Mouse (Mus musculus) thymus, adult 18-20 months (tissue): Measurements from ENCODE around the gene Rnf220.

Experiments
- DNase-seq, 2 experiments: peaks; one replicate each; pipeline ENCODE4 v3.0.0; 2022; ENCODE audit warnings: mixed read lengths in 2 of 2

The Rnf220 gene

DNA sequence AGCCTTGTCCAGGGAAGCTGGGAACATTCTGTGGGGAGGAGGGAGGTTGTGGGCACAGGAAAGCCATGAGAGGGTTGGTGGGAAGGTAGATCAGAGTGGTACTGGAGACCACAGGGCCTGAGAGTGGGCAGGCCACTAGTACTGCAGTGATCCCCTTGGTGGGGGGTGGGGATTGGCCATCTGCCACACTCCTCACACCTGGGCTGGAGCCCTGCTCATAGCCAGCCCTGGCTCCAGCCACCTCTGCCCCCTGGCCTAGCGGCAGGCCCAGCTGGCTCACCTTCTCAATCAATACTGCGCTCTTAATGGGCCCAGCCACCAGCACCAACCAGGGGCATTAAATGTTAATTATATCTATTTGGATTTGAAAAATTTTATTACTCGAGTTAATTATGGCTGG, 166.7 kb downstream of the Rnf220 start:
- DNase-seq, result no peak

DNA sequence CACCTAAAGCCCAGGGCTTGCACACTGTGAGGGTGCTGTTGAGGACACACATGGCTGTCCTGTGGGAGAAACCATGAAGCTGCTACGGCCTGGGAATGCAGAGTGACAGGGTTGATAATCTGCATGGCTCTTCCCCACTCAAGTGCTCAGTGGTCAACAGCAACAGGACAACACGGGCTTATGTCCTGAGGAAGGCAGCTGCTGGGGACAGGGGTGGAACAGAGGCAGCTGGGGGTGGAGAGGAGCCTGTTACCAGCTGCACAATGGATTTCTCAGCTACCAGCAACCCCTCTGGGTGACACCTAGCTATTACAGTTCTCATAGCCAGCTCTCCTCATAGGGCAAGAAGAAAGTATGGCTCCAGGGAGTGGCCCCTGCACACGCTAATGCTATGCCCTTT, 169.9 kb downstream of the Rnf220 start:
- DNase-seq, result no peak

DNA sequence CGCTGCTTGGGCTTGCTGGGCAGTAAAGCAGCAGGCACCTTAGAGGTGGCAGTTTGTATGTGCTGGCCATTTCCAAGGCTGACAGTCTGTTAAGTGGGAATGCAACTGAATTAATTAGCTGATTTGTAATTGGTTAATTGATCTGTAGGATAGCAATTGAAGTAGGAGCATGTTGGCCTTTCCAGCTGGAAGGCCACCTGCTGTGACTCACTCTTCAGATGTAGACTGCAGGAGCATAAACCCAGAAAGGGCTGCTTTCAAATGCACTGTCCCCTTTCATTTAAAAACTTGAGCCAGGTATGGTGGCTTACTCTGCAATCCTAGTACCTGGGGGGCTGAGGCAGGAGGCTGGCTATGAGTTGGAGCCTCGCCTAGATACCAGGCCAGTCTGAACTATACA, 171.8 kb downstream of the Rnf220 start:
- no peak for DNase-seq

DNA sequence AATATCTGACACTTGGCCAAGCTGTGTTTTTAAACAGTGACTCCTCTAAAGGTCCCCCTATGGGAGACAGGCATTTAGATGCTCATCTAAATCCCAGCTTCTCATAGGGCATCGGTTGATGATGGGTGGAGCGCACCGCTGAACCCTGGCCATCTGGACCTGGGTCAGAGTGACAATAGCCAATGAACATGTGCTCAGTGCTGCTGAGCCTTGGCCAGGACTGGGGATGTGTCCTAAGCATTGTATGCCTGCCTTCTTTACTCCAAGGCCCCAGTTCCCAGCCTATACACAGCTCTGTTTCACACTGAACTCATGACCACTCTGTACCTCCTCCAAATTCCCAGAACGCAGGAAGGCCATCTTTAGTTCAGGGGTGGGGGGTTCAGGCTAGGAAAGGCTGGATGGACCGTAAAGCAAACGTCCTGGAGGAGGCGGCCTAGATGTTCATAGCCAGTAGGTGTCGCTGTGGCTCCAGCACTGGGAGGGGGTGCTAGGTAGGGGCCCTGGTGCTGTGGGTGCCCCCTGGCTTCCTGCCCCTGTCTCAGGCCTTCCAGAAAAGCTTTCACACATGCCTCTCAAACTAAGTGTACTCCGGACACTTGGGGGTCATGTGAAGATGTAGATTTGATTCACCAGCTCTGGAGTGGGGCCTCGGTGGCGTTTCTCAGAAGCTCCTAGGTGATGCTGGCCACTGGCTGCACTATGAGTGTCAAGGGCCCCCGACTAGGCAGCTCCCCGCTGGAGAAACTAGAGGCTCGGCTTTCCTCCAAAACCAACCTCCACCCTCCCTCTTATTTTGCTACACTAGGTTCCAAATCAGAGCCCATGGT, 173.1 kb downstream of the Rnf220 start:
- DNase-seq, result peak; percentile 35 to 40

DNA sequence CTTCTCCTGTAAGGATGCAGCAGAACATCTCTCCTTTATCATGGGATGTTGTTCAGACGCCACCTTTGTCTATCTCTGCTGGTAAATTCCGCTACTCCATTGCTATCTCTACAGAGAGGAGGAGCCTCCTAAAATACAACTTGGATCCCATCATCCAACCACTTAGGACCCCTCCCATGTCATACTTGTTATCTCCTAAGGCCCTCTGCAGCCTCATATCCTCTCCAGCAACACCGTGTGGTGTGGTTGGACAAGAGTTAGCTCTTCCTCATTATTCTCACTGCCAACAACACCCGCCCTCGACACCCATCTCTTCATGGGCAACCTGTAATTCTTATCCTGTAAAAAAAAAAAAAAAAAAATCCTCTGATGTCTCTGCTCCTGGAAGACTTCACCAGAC, 175.8 kb downstream of the Rnf220 start:
- no peak for DNase-seq

DNA sequence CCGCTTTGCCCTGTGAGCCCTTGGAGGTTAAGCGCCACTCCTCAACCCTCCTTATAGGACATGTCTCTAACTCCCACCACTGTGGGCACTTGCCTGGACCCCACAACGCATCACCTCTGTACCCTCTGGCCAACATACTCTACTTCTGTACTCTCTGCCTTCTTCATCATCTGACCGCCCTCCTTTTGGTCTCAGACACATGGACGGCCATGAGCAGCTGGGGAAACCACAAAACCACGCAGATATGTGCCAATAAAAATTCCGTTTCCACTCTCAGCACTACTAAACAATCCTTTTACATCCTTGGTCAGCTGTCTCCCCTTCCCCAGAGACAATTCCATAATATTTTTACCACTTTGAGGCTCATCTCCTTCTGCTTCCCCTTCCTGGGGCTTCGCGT, 178.3 kb downstream of the Rnf220 start:
- no peak for DNase-seq

DNA sequence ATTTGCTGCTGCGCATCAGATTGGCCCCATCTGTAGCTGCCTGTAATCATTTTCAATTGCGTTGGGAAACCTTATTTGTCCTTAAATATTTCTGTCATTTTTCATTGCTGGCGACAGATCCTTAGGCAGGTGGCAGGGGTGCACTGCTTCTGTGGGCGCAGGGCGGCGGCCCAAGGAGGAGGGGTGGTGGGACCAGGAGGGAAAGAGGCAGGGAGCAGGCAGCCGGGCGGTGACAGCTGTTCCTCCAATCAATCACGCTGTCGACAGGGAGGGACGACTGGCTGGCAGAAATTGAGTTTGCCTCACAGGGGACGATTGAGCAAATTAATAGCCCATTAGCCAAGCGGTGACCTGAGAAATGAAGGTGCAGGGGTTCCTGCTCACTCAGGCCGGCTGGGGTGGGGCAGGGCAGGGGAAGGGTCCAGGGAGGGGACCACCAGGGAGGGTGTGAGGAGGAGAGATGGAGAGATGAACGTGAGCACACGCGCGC, 179.1 kb downstream of the Rnf220 start:
- no peak for DNase-seq

DNA sequence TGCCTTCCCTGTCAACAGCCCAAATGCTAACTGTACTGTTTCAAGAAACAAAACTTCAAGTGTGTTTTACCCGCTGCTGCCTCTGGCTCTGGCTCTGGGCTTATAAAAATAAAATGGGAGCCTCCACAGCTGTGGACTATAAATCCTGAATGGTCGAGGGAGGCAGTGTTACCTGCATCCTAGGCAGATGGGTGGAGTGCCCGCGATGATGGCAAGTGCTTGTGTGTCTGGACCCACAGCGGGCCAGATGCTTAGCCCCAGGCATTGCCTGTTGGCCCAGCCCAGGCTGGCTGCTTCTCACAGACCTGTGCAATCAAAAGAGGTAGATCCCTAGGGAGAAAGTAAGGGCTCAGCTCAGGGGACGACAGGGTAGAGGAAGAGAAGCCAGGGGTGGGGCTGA, 180.1 kb downstream of the Rnf220 start:
- no peak for DNase-seq

DNA sequence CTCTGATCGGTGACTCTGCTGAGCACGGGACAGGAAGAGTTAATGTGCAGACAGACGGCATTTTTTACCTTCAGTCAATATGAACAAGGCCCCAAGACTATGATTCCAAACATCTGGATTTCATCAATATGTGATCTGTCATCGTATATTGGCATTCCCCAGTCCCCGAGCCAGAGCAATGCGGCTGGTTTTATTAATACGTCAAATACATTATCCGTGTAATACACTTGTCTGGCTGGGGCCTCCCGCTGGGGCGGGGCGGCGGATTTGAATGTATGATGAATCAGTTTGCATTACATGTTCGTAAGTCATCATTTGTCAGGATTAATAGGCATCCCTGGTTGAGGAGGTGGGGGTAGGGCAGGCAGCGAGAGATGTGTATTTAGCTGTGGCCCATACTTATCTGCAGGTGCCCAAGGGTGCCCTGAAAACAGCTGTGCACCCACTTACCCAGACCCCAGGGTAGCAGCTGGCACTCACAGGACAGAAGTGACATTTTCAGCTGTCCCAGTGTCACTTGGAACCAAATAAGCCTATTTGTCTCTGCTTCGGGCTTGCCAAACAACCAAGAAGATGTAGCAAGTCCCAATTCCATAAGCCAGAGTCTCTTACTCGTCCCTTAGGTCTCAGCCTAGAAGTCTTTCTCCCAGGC, 181.9 kb downstream of the Rnf220 start:
- DNase-seq, result no peak

DNA sequence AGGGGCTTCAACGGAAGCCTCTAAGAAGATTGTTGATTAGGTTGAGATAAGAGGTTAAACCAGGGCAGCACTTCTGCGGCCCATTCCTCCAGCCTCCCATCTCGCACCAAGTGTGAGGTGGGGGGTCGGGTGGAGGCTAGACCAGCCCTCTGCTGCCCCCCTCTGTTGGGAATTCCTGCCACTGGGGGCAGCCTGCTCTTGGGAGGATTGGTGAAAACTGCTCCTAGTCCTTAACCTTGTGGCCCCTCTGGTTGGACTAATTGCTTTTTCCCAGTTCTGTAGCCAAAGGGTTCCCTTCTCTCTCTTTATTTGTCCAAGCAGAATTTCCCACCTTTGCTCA, 183.8 kb downstream of the Rnf220 start:
- DNase-seq, result no peak

DNA sequence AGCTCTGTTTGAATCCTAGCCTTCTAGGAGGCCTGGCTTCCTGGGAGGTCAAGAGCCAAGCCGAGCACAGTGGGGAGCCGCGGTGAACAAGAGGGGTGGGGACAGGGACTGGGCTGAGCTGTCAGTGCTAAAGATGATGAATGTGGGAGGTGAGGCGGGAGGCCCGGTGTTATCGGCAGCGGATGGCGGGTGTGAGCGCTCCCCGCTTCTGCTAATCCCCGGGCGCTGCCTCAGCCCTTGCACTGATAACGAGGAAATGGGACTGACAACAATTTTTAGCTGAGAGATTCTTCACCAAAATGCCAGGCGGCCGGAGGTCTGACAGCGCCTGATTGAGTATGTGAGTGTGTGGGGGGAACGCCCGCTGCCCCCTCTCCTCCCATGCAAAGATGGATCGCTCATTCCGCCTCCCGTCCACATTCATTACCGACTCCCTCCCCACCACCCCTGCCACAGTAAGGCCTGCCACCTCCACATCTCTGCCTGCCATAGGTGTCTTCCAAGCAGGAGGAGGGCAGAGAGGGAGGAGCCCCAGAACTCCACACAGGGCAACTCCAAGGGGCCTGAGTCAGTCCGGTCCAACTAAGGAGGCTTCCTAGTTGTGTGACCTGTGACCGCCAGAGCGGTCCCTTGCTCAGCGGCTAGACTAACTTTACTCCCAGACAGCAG, 184.3 kb downstream of the Rnf220 start:
- DNase-seq, result no peak

DNA sequence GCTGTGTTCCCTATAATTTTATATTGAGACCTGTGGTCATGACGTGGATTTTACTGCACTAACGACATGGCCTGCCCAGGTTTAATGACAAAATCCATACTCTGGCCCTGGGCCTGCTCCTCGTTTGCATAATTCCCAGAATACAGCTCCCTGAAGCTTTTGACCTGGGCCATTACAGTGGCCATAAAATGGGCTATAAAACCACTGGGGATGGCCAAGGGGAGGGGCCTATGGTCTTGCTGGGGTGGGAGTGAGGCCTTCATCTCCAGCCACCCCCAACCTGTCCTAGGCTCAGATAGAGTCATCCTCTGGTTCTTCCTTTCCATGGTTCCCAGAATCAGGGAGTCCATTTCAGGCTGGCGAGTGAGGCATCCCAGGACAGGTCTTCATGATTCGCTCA, 185.0 kb downstream of the Rnf220 start:
- no peak for DNase-seq

DNA sequence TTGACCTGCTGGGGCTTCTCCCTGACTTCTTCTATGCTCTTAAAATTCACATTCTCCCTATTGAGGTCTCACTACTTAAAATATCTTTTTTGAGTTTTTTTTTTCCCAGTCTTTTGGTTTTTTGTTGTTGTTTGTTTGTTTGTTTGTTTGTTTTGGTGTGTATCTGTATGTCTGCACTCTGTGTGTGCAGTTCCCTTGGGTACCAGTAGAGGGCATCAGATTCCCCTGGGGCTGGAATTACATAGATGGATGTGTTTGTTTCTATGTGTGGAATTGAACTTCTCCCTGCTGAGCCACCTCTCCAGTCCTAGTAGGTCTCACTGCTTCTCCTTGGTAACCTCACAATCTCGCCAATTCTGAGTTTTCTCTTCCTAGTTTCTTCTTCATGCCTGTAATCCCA, 187.4 kb downstream of the Rnf220 start:
- DNase-seq, result no peak

DNA sequence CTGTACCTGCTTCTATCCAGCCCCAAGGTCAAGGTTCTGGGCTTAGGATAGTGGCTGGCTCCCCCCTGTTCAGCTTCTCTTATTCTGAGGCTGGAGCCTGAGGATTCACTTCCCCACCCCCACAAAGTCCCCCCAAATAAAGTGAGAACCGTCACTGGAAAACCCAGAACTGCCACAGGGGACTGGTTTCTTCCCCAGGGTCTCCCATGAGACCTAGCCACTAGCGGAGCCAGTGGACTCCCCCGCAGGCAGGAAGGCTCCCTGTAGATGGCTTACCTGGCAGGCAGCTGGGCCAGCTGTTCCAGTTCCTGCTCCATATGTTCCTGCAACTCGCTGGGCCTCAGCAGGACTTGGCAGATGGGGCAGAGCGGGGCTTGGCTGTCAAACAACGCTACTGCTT, 189.6 kb downstream of the Rnf220 start:
- DNase-seq, result no peak

DNA sequence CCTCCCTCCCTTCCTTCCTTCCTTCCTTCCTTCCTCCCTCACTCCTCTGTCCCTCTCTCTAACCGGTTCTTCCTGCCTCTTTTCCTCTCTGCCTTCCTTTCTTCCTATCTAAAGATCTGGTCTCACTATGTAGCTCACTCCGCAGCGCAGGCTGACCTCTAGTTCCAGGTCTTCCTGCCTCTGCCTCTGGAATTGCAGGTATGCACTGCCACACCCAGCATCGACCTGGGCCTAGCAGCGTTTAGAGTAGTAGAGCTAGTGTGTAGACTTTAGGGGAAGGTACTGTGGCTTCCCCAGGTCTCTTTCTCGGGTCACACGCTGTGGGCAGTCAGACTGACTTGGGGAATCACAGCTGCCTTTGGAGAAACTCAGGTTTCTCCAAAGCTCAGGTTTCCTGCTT, 191.4 kb downstream of the Rnf220 start:
- DNase-seq, result no peak

DNA sequence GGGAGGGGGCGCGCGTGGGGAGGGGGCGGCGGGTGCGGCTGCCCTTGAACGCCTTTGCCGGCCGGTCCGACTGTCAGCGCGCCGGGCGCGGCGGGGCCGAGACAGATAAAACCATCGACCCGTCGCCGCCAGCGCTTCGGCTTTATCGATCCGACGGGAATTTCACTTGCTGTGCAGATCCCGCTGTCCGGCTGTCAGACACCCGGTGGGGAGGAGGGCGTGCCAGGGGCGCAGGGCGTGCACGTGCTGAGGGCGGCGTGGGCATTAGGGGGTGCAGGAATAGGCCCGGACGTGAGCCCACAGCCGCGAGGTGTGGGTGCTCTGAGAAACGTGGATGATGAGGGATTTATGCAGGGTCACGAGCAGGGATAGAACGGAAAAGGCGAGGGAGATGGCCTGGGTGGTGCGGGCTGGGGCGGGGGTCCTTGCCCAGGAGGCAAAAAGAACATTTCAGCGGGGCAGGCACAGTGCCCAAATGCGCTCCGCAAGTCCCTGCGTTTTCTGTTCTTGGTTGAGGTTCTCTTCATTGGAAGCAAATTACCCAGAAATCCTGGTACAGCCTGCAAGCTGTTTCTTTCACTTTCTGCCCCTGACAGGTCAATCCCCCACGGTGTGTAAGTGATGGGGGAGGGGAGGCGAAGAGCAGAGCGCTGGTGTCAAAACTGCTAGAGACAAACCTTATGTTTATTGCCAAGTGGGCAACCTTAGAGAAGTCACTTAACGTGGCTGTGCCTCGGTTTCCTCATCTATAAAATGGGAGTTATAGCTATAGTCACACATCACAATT, 192.4 kb downstream of the Rnf220 start:
- no peak for DNase-seq

DNA sequence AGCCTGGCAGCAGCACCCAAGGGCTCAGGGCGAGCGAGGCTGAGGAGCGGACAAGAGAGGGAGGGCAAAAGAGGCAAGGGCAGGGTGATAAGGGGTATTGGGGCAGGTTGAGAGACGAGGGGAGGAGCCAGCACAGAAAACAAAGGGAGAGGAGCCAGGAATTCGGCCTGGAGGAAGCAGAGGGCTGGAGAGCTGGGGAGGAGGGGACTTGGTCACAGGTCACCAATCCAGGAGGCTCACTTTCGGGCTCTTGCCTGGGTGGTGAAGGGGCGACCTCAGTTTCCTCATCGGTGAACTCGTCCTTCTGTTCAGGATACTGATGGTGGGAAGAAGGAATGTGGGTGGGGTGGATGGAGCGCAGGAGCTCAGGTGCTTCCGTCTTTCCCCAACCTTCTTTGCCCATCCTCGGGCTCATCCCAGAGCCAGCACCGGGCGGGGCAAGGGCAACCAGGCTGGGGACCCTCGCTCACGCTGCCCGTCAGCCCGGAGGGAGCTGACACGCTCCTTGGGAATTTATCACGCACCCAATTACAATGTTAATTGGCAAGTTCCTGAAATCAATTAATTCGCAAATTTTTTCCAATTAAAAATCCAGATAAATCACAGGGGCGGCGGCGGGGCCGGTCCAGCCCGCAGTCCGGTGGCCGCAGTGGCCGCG, 193.1 kb downstream of the Rnf220 start:
- DNase-seq, result no peak

DNA sequence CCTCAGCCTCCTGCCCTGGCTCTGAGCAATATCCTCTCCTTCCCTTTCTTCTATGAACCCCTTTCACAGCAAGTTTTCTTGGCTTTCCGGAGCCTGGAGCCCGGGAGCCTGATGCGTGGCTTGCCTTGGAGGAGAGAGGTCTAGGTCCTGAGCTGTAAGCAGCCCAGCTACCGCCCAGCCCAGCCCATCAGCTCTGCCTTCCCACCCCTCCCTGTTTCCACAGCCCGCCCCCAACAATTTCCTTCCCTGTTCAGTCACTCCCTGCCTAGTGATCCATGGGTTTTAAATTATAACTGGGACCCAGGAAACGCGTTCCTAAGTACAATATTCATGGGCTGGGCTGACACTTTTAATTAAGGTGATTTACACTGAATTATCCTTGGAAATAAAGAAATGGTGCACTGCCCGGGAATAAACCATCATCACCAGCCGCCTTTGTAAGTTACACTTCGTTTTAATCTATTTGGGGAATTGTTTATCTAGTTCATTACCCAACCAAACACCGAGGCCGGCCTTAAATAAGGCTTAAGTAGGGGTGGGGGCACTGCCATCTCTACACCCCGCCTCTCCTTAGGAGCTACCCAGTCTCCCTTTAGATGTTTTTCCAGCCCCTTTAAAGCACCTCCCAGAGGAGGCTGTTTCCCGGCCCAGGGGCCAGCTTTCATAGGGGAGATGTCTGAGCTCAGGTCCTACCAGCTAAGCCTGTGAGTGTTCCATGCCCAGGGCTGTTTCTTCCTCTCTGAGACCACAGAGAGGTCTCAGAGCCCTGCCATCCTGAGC, 194.6 kb downstream of the Rnf220 start:
- no peak for DNase-seq

DNA sequence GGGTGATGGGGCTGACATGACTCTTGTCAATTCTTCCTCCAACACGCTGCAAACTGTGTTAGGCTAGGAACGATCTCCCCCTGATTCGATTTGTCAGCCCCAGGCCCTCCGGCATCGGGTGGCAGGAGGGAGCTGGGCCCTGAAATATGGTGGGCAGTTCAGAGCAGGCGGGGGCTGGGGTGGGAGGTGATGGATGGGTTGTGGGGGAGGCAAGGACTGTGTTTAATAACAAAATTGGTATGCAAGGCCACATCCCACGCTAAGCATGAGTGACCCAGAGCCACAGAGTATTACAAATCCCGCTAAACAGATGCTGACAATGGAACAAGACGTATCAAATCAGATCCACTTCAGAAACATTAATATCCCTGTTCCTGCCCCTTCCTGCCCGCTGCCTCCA, 196.9 kb downstream of the Rnf220 start:
- no peak for DNase-seq

DNA sequence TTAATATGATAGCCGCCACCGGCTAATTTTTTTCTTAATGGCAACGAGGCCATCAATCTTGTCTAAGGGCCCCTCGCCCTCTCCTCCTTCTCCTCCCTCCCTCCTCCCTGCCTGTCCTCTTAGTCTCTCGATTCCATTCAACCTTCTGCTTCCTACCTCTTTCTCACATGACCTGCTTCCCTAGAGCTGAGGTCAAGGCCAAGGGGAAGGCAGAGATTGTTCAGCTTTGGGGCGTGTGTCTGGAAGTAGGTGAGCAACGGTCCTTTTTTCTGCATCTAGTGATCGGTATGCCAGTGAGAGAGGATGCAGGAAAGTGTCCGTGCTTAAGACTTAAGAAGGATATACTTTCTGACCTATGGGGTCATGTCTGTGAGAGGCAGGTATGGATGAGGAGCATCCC, 199.0 kb downstream of the Rnf220 start:
- DNase-seq, result no peak

DNA sequence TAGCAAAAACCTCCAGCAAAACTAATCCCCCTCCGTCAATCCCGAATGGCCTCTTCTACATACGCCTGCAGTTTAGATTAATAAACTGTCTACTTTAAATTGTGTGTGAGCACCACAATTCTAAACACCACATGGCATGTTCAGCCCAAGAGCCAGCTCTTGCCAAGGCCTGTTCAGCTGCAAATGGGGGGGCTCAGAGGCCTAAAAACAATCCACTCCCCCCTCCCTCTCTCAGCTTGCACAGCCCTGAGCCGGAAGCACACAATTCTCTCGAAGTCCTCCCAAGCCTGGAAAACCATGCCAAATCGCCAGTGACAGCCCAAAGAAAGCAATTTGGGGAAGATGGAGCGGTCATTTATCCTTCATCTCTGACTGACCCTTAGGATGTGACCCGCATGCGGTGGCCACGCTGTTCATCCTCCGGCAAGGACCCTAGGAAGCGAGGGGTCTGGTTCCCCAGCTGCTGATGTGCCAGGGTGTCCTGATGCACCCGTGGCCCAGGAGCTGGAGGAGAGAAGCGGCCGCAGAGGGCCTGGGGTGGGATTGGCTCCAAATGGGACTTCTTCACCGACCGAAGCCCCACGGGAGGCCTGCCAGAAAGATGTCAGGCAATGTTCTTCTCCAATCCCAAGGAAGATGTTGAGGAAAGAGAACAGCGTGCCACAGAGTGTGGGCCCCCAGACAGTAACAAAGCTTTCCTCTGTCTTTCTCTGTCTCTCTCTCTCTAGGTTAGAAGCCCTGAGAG, 199.8 kb downstream of the Rnf220 start:
- DNase-seq, result no peak
